Mouse (Mus musculus): ENCODE measurements around the gene Akna. TPM values are rescaled to one million over a fixed set of nuclear protein-coding genes. Genes with fewer than 3 reads are reported as not detected.

Gene Akna
- 7.5 and 9.6 TPM in 2 replicates for polyA plus RNA-seq (2015; fragmentation: Nextera tagmentation; extraction: Ambion mirVana)

DNA sequence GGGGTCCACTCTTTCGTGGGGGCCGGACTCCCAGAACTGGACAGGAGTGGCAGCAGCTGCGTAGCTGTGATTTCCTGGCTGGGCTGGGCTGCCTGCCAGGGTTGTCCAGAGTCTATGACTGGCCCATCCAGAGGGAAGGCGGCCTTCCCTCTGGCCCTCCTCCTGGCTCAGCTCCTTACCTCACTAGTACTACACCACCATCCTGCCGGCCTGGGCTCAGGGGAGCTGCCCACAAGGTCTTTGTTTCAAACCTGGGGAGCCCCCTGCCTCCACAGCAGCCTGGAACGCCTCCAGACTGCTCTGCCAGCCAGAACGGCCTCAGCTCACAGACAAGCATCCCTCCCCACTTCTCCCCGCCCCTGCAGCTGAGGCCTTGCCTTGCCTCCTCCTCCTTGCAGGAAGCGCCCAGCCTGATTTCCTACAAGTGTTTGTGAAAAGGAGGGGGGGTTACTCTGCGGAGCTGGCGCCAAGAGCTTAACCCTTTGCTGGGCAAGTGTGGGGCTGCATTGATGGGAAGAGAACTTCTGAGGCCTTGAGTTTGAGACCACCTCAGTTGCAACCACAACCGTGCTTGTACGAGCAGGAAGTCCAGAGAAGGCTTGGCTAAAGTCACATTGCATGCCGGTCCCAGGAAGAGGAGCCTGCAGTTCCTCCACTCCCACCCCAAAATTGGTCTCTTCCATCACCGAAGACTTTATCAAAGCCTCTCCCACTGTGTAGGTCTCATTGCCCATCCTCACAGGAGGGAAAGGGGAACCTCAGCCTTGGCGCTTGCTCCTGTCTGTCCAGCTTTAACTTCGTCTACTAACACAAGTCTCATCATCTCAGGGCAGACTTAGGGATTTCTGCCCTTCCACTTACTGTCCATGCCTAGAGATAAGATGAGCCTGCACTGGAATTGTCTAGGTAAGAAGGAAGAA is at the start of gene Akna:
TSS of gene Akna (minus strand) at position 315 of the 920 bp plus-strand sequence.
- Histone ChIP-seq H3K36me3 (no peaks in the 10 kb centered on the region), H3K4me1 (peaks cover 79% of the 10 kb centered on the region), H3K27ac (replicated peaks) (peak within 1 kb of the TSS; percentile 82), H3K4me3 (replicated peaks) (peak within 1 kb of the TSS; percentile 30), H3K4me2 (replicated peaks) (peak within 1 kb of the TSS; percentile 42), H3K27me3 (no peaks in the 10 kb centered on the region), H3K9ac (0 out of 2 replicates have a peak within 1 kb of the TSS, but pooled peaks have one; percentile 2), H3K9me3 (replicated peaks) (no peaks in the 10 kb centered on the region)
- ATAC-seq (ENCODE audit: insufficient number of reproducible peaks, low FRiP score, low TSS enrichment, low read depth), result peak; percentile 89
- WGBS, result 15% methylated on average over 17 of the region's 17 CpGs

DNA sequence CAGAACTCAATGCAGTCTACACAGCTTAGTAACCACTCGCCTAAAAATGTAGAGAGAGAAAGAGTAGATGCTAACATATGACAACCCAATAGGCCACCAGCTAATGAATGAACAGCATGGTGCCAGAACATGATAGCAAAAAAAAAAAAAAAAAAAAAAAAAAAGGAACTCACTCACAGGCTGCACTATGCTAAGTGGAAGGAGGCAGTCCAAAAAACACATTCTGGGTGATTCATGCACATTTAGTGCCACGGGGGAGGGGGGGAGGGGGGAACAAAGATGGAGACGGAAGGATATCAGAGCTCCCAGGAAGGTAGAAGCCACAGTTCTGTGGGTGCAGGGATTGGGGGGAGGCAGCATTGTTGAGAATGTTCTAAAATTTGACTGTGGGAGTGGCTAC is 49.4 kb upstream of the Akna start:
- no peak for ATAC-seq (ENCODE audit: insufficient number of reproducible peaks, low FRiP score, low TSS enrichment, low read depth)

DNA sequence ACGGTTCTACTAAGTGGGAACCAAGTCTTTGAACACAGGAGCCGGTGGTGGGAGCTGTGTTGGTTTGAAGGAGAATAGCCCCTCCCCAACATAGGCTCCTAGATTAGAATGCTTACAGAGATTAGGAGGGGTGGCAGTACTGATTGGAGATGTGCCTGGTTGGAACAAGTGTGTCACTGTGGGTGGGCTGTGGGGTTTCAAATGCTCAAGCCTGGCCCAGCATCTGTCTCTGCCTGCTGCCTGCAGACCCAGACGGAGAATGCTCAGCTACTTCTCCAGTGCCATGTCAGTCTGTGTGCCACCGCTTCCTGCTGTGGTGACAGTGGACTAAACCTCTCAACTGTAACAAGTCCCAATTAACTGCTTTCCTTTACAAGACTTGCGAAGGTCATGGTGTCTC is 47.4 kb upstream of the Akna start:
- Histone ChIP-seq H3K4me3 (replicated peaks) (no peak overlapping the region), H3K4me1 (no peaks in the 10 kb centered on the region), H3K27ac (replicated peaks) (no peak overlapping the region), H3K9ac (no peak overlapping the region), H3K27me3 (no peaks in the 10 kb centered on the region), H3K36me3 (no peaks in the 10 kb centered on the region; the same call in 1 of the 2 replicates), H3K4me2 (replicated peaks) (no peak overlapping the region), H3K9me3 (replicated peaks) (no peaks in the 10 kb centered on the region)
- ATAC-seq (ENCODE audit: insufficient number of reproducible peaks, low FRiP score, low TSS enrichment, low read depth), result no peak
- WGBS, result 79% methylated on average over 5 of the region's 5 CpGs

More for the DNA sequence above, 49.4 kb upstream of the Akna start:
- Histone ChIP-seq H3K4me1 (no peaks in the 10 kb centered on the region), H3K9ac (no peak overlapping the region), H3K36me3 (no peaks in the 10 kb centered on the region; the same call in 1 of the 2 replicates), H3K9me3 (replicated peaks) (no peaks in the 10 kb centered on the region), H3K27me3 (no peaks in the 10 kb centered on the region), H3K4me2 (replicated peaks) (no peak overlapping the region), H3K27ac (replicated peaks) (no peak overlapping the region), H3K4me3 (replicated peaks) (no peak overlapping the region)
- WGBS, result 44% methylated on average over 3 of the region's 3 CpGs

DNA sequence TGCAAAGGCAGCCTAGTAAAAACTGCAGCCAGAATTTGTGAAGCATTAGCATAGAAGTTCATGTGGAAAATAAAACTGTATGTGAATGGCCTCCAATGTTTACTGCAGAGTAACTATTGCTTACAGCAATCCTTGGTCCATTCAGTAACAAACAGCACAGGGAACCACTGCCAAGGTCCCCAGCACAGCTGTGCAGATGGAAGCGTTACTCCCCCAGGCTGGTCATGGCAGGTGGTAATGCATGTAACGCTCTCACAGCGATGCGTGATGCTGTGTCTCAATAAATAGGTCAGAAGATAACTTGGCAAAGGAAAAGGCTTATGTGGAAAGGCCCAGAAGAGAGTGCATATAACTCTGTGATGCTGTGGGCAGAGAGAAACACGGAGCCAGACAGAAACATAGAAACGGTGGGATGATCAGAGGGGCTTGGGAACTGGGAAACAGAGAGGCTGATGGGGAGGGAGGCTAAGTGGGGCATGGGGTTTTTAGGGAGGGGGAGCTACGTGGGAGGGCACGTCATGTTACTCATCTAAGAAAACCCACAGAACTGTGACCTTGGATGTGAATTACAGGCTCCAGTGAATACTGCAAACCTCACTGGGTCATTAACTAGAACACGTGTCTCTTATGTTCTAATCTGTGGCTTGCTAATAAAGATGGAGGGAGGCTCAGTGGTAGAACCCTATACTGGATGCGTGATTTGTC is 41.4 kb upstream of the Akna start:
- H3K4me2 ChIP-seq (replicated peaks), result no peak overlapping the region
- no peak overlapping the region for H3K27ac ChIP-seq (replicated peaks)
- H3K9me3 ChIP-seq (replicated peaks), result no peaks in the 10 kb centered on the region; the same call in 1 of the 2 replicates
- H3K36me3 ChIP-seq, result no peaks in the 10 kb centered on the region; the same call in 1 of the 2 replicates
- H3K4me3 ChIP-seq (replicated peaks), result no peak overlapping the region
- H3K27me3 ChIP-seq, result no peaks in the 10 kb centered on the region
- WGBS, result 68% methylated on average over 10 of the region's 10 CpGs
- no peak overlapping the region for H3K9ac ChIP-seq
- no peak for ATAC-seq (ENCODE audit: insufficient number of reproducible peaks, low FRiP score, low TSS enrichment, low read depth)
- no peaks in the 10 kb centered on the region for H3K4me1 ChIP-seq

DNA sequence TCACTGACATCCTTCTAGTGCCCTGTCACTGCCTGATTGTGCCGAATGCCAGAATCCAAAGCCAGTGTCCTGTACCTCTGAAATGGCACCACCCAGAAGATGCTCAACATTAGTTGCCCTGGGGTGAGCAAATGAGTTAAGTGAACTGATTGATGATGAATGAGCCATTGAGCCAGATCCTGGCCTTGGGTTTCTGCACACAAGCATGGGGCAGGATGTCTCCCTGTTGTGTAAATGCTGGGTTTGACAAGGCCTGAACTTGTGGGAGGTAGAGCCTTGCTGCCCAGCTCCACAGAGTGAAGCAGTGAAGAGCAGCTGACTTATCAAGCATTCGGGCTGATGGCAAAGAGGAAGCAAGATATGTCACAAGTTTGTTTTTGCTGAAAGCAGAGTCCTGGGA is 39.9 kb upstream of the Akna start:
- Histone ChIP-seq H3K27me3 (no peaks in the 10 kb centered on the region), H3K9ac (no peak overlapping the region), H3K36me3 (no peaks in the 10 kb centered on the region), H3K9me3 (replicated peaks) (no peaks in the 10 kb centered on the region; the same call in 1 of the 2 replicates), H3K4me1 (no peaks in the 10 kb centered on the region), H3K4me2 (replicated peaks) (no peak overlapping the region), H3K4me3 (replicated peaks) (no peak overlapping the region), H3K27ac (replicated peaks) (no peak overlapping the region)
- ATAC-seq (ENCODE audit: insufficient number of reproducible peaks, low FRiP score, low TSS enrichment, low read depth), result no peak
- WGBS, result 86% methylated on average over 2 of the region's 2 CpGs

DNA sequence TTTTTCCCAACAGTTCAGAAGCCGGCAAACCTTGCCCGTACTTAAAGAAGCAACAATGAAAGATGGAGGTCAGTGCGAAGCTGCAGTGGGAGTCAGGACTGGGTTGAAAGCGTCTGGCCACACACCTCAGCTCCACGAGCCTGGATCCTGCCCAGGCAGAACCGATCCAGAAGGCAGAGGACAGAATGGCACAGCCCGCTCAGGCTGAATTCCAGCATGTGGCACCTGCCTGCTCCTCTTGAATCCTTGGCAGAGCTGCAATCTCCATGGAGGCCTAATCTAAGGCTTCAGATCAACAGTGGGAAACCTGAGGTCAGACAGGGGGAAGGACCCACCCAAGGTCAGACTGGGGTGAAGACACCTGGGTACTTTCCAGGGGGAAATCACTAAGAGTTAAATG is 38.5 kb upstream of the Akna start:
- Histone ChIP-seq H3K27ac (replicated peaks) (no peak overlapping the region), H3K36me3 (no peaks in the 10 kb centered on the region), H3K4me1 (peaks cover 13% of the 10 kb centered on the region), H3K9me3 (replicated peaks) (no peaks in the 10 kb centered on the region; the same call in 1 of the 2 replicates), H3K9ac (no peak overlapping the region), H3K4me3 (replicated peaks) (no peak overlapping the region), H3K27me3 (no peaks in the 10 kb centered on the region), H3K4me2 (replicated peaks) (no peak overlapping the region)
- no peak for ATAC-seq (ENCODE audit: insufficient number of reproducible peaks, low FRiP score, low TSS enrichment, low read depth)
- WGBS, result 97% methylated on average over 7 of the region's 7 CpGs

DNA sequence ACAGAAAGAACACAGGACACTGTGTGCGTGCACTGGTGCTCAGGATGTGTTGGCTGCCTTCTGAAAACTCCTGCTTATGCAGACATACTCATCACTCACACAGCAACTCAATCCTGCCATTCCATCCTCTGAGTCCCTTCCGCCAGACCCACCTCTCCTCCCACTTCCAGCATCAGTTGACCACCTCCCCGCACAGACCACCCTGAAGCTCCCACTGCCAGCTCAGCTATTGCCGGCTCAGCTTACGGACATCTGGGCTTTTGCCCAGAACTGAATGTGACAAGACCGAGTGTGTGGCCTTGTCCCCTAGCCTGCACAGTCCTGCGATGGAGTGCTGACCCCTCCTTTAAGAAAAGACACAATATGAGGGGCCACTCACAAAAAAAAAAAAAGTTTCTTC is 37.1 kb upstream of the Akna start:
- H3K9me3 ChIP-seq (replicated peaks), result no peaks in the 10 kb centered on the region; the same call in 1 of the 2 replicates
- WGBS, result 57% methylated on average over 7 of the region's 7 CpGs
- no peaks in the 10 kb centered on the region for H3K36me3 ChIP-seq
- no peak overlapping the region for H3K27ac ChIP-seq (replicated peaks)
- H3K4me3 ChIP-seq (replicated peaks), result no peak overlapping the region
- H3K4me1 ChIP-seq, result peaks cover 18% of the 10 kb centered on the region
- no peak overlapping the region for H3K4me2 ChIP-seq (replicated peaks)
- H3K27me3 ChIP-seq, result no peaks in the 10 kb centered on the region
- no peak overlapping the region for H3K9ac ChIP-seq
- no peak for ATAC-seq (ENCODE audit: insufficient number of reproducible peaks, low FRiP score, low TSS enrichment, low read depth)

DNA sequence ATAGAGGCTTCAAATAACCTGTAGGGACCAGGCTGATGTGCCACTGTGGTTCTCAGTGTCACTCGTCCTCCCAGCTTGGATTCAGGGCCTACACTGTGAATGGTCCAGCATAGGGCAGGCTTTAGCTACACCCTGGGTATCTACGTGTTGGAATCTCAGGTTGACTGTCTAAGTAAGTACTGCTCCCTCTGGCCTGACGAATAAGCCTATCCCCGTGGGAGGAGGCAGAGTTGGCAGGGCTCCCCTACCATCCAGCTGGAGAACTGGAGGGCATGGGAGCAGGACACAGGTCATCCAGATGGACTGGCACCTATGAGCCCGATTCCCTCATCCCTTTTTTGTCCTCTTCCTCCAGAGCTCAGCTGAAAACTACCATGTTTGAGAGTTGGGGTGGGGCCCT is 34.8 kb upstream of the Akna start:
- ATAC-seq (ENCODE audit: insufficient number of reproducible peaks, low FRiP score, low TSS enrichment, low read depth), result no peak

DNA sequence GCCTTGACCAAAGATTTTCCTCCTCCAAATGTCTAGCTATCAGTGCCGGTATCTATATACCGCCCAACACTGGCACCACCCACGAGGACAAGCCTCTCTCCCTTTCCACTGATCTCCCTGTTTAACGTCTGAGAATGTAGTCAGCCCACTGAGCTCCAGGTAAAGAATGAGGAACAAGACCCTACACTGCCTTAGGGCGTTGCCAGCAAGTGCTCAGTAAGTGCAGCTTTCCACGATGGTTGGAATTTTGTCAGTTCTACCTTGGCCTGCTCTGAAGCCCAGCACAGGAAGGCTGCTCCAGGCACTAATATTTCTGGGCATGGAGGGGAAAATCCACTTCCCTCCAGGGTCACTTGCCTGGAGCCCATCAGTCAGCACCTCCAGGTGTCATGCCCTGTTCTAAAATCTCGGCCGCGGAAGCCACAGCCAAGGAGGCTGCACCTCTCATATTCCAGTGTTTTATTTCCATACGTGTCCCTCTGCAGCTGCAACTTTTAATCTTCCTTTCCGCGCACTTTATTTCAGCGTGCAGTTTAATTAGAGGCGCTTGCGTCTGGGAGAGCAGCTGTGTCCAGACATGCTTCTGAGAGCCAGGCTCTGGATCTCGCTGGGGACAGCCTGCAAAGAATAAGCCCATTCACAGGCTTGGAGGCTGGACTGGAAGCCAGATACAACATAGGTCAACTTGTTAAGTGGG is 34.1 kb upstream of the Akna start:
- peaks cover 18% of the 10 kb centered on the region for H3K4me1 ChIP-seq
- peaks cover 4% of the 10 kb centered on the region; the same call in 1 of the 2 replicates for H3K36me3 ChIP-seq
- H3K9ac ChIP-seq, result no peak overlapping the region
- H3K9me3 ChIP-seq (replicated peaks), result no peaks in the 10 kb centered on the region
- WGBS, result 29% methylated on average over 16 of the region's 16 CpGs
- H3K4me3 ChIP-seq (replicated peaks), result no peak overlapping the region
- no peak for ATAC-seq (ENCODE audit: insufficient number of reproducible peaks, low FRiP score, low TSS enrichment, low read depth)
- peak overlapping the region; percentile 69 for H3K27ac ChIP-seq (replicated peaks)
- H3K27me3 ChIP-seq, result no peaks in the 10 kb centered on the region
- H3K4me2 ChIP-seq (replicated peaks), result no peak overlapping the region

More for the DNA sequence above, 34.8 kb upstream of the Akna start:
- no peak overlapping the region for H3K9ac ChIP-seq
- no peak overlapping the region for H3K4me3 ChIP-seq (replicated peaks)
- no peak overlapping the region for H3K4me2 ChIP-seq (replicated peaks)
- H3K36me3 ChIP-seq, result peaks cover 4% of the 10 kb centered on the region; the same call in 1 of the 2 replicates
- no peak overlapping the region; the same call in 1 of the 2 replicates for H3K27ac ChIP-seq (replicated peaks)
- no peaks in the 10 kb centered on the region for H3K27me3 ChIP-seq
- WGBS, result 78% methylated on average over 5 of the region's 5 CpGs
- H3K4me1 ChIP-seq, result peaks cover 18% of the 10 kb centered on the region
- H3K9me3 ChIP-seq (replicated peaks), result no peaks in the 10 kb centered on the region; the same call in 1 of the 2 replicates

DNA sequence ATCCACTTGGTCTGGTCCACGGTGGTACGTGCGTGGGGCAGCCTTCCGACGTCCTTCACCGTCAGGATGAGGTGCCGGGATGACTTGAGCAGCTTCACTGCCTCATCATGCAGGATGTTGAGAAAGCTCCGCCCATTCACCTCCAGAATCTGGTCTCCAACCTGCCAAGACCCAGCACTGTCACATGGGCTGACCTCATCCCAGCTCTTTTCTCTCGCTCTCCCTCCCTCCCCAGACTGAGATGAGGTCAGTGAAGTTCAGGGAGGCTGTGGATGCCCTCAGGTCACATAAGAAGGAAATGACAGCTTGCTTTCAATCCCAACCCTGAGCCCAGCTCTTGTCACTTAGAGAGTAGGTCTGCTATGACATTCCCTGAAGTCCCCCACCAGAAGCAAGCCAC is 32.2 kb upstream of the Akna start:
- no peak overlapping the region for H3K4me3 ChIP-seq (replicated peaks)
- H3K9ac ChIP-seq, result no peak overlapping the region
- WGBS, result 78% methylated on average over 9 of the region's 9 CpGs
- no peaks in the 10 kb centered on the region for H3K27me3 ChIP-seq
- H3K36me3 ChIP-seq, result peaks cover 4% of the 10 kb centered on the region; the same call in 1 of the 2 replicates
- ATAC-seq (ENCODE audit: insufficient number of reproducible peaks, low FRiP score, low TSS enrichment, low read depth), result no peak
- H3K4me2 ChIP-seq (replicated peaks), result no peak overlapping the region
- H3K9me3 ChIP-seq (replicated peaks), result no peaks in the 10 kb centered on the region
- H3K4me1 ChIP-seq, result peaks cover 18% of the 10 kb centered on the region
- H3K27ac ChIP-seq (replicated peaks), result no peak overlapping the region

DNA sequence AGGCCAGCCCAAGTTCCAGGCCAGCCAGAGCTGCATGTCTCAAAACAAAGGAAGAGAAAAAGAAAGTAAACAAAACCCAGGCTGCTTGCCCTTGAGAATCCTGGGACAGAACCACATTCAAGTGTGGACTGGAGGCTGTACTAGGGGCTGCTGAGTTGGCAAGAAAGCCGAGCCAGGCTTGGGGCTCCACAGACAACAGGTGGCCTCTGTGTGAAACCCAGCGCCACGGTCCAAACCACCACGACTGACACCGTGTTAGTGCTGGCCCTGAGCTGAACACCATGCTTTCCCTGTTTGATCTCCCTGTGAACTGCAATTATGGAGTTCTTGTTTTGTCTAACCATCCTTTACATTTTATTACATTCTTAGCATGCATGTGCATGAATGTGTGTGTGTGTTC is 27.9 kb upstream of the Akna start:
- no peak for ATAC-seq (ENCODE audit: insufficient number of reproducible peaks, low FRiP score, low TSS enrichment, low read depth)
- Histone ChIP-seq H3K27me3 (no peaks in the 10 kb centered on the region), H3K9ac (no peak overlapping the region), H3K36me3 (peaks cover 4% of the 10 kb centered on the region; the same call in 1 of the 2 replicates), H3K4me2 (replicated peaks) (no peak overlapping the region), H3K4me3 (replicated peaks) (no peak overlapping the region), H3K9me3 (replicated peaks) (no peaks in the 10 kb centered on the region), H3K27ac (replicated peaks) (no peak overlapping the region), H3K4me1 (peaks cover under 1% of the 10 kb centered on the region; the same call in 1 of the 2 replicates)
- 50% methylated on average over 5 of the region's 5 CpGs for WGBS

All from embryonic facial prominence, embryonic 15.5 days (tissue).